Mouse (Mus musculus) stomach, postnatal 0 days (tissue): ENCODE data around the gene Patz1. TPM values are rescaled to one million over a fixed set of nuclear protein-coding genes. Genes with fewer than 3 reads are reported as not detected.

Experiments
- ATAC-seq: fragments of 200-750 bp; cut with Nextera tagmentation; 2 replicates; pipeline ENCODE4 v1.8.0; 2017; ENCODE audit not compliant: low FRiP score, low TSS enrichment
- DNase-seq: peaks from one replicate; pipeline ENCODE4 v3.0.0-alpha.2; 2016; ENCODE audit warnings: low spot score
- H3K27ac ChIP-seq: fragments of 300-500 bp; sonication (generic); replicated peaks from 2 replicates; pipeline ENCODE4 v1.5.1; 2014; ENCODE audit warnings: mild to moderate bottlenecking, control low read depth
- H3K27me3 ChIP-seq: fragments of 300-500 bp; sonication (generic); 2 replicates; pipeline ENCODE4 v1.6.1; 2014; ENCODE audit warnings: low read length; ENCODE audit not compliant: control insufficient read depth, insufficient read depth
- H3K36me3 ChIP-seq: fragments of 300-500 bp; sonication (generic); 2 replicates; pipeline ENCODE4 v1.6.1; 2014; ENCODE audit warnings: low read length, mixed read lengths; ENCODE audit not compliant: control insufficient read depth, insufficient read depth
- H3K4me1 ChIP-seq: fragments of 300-500 bp; sonication (generic); replicated peaks from 2 replicates; pipeline ENCODE4 v1.6.1; 2014; ENCODE audit warnings: antibody characterized with exemption; ENCODE audit not compliant: control insufficient read depth, insufficient read depth
- H3K4me2 ChIP-seq: fragments of 300-500 bp; sonication (generic); replicated peaks from 2 replicates; pipeline ENCODE4 v1.6.1; 2014; ENCODE audit warnings: low read depth, mild to moderate bottlenecking, control low read depth, moderate library complexity
- H3K4me3 ChIP-seq: fragments of 300-500 bp; sonication (generic); 2 replicates; pipeline ENCODE4 v1.5.1; 2014; ENCODE audit warnings: low read depth, low read length, control low read depth
- H3K9ac ChIP-seq: fragments of 300-500 bp; sonication (generic); 2 replicates; pipeline ENCODE4 v1.6.1; 2014; ENCODE audit warnings: mild to moderate bottlenecking, low read length, control low read depth, mixed read lengths
- H3K9me3 ChIP-seq: fragments of 300-500 bp; sonication (generic); 2 replicates; pipeline ENCODE4 v1.6.1; 2016; ENCODE audit warnings: low read length; ENCODE audit not compliant: control insufficient read depth
- CTCF ChIP-seq: IDR thresholded peaks from 2 replicates; pipeline ENCODE4 v1.5.1; 2016; ENCODE audit warnings: antibody characterized with exemption, low read depth, mild to moderate bottlenecking, moderate library complexity
- EP300 ChIP-seq: optimal IDR thresholded peaks from 2 replicates; pipeline ENCODE3; 2016; ENCODE audit warnings: antibody characterized with exemption
- WGBS: fragments of 180-500 bp; shearing (Covaris S2); extraction: QIAGEN DNeasy Blood & Tissue Kit; methylation state at CpG from one replicate; pipeline ENCODE4 v1.1.7; 2014; 5-methylcytosine and 5-hydroxymethylcytosine counted together
- polyA plus RNA-seq: library from polyadenylated mRNA; unstranded; fragments of >200 nt; fragmentation: Nextera tagmentation; extraction: Ambion mirVana; gene quantifications from 2 replicates; pipeline ENCODE4 v1.2.1, GENCODE M21; 2015

The Patz1 gene
- polyA plus RNA-seq, 1 experiment from 2014 or later: 12.2 TPM

DNA sequence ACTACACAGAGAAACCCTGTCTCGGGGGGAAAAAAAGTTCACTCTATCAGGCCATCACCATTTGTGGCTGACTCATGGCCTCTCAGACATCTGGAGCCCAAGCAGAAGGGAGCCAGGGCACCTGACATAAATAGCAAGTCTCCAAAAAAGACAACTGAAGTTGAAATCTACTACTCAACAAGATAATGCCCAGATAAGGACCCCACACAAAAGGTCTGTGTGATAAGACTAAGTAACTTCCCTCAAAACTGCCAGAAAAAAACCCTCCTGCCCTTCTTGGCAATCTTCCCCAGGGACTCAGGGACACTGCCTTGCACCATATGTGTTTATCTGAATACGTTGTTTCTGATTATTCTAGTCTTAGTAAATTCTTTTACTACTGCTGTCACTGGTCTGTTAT is 8.9 kb upstream of the Patz1 start:
- H3K4me3 ChIP-seq: no peak overlapping the region
- no peak for TF ChIP-seq CTCF
- no peak for TF ChIP-seq EP300
- DNase-seq: no peak
- H3K4me1 ChIP-seq: no peaks in the 10 kb centered on the region
- 73% methylated on average over 2 of the region's 2 CpGs for WGBS
- no peaks in the 10 kb centered on the region for H3K9me3 ChIP-seq
- no peak for ATAC-seq
- no peaks in the 10 kb centered on the region for H3K36me3 ChIP-seq
- H3K27me3 ChIP-seq: no peaks in the 10 kb centered on the region
- no peak overlapping the region for H3K27ac ChIP-seq
- no peak overlapping the region for H3K9ac ChIP-seq
- no peak overlapping the region for H3K4me2 ChIP-seq

DNA sequence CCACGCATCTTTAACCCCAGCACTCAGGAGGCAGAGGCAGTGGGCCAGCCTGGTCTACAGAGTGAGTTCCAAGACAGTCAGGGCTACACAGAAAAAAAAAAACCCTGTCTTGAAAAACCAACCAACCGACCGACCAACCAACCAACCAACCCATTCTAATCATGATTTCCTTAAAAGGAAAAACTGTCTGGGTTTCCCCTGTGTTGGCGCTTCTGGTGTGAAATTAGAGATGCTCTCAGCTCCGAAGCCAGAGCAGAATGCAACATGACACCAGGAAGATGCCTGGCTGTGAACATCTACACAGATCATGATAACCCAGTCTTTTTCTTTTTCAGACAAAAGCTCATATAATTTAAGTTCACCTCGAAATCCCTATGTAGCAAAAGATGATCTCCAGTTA is 5.8 kb upstream of the Patz1 start:
- Histone ChIP-seq H3K4me3 (no peak overlapping the region), H3K9ac (no peak overlapping the region), H3K9me3 (no peaks in the 10 kb centered on the region), H3K4me2 (no peak overlapping the region), H3K27ac (no peak overlapping the region), H3K36me3 (no peaks in the 10 kb centered on the region), H3K4me1 (no peaks in the 10 kb centered on the region), H3K27me3 (no peaks in the 10 kb centered on the region)
- TF ChIP-seq EP300: no peak
- TF ChIP-seq CTCF: no peak
- 75% methylated on average over 6 of the region's 6 CpGs for WGBS
- ATAC-seq: no peak
- no peak for DNase-seq

DNA sequence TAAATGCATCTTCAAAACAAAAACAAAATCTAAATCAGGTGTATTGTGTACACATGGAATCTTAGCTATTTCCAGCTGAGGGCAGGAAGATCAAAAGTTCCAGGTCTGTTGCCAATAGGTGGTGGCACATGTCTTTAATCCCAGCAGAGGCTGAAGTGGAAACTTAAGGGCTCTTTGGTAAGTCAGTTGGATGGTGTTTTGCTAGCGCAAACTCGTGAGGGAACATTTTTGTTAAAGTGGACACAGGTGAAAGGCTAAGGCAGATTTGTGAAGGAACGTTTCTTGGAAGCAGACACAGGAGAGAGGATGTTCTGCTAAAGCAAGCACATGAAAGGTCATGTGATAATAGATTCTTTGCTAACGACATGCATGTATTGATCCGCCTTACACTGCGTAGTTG is 5.0 kb upstream of the Patz1 start:
- H3K9me3 ChIP-seq: no peaks in the 10 kb centered on the region
- ATAC-seq (no peak), DNase-seq (no peak)
- WGBS: 88% methylated on average over 6 of the region's 6 CpGs
- TF ChIP-seq EP300: no peak
- no peak for TF ChIP-seq CTCF
- H3K36me3 ChIP-seq: no peaks in the 10 kb centered on the region
- no peaks in the 10 kb centered on the region for H3K27me3 ChIP-seq
- H3K4me2 ChIP-seq: no peak overlapping the region
- no peak overlapping the region for H3K27ac ChIP-seq
- H3K4me3 ChIP-seq: no peak overlapping the region
- H3K9ac ChIP-seq: no peak overlapping the region
- H3K4me1 ChIP-seq: no peaks in the 10 kb centered on the region

DNA sequence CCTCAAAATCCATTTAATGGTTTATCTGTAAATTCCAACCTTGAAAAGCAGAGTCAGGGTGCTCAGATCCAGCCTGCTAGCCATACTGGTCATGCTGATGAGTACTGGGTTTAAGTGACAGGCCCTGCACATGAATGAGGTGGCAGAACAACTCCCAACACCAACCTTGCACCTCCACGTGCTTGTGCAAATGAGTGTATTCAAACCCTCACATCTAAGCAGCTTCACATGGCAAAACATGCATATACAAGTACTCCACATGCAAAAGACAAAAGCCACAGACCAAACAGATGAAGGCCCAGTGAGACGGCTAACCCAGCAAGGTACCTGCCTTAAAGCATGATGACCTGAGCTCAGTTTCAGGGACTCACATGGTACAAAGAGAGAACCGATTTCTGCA is 2.7 kb upstream of the Patz1 start:
- 76% methylated on average over 3 of the region's 3 CpGs for WGBS
- Histone ChIP-seq H3K9ac (no peak overlapping the region), H3K4me3 (no peak overlapping the region), H3K27me3 (no peaks in the 10 kb centered on the region), H3K4me2 (no peak overlapping the region), H3K4me1 (no peaks in the 10 kb centered on the region), H3K9me3 (no peaks in the 10 kb centered on the region), H3K36me3 (no peaks in the 10 kb centered on the region), H3K27ac (no peak overlapping the region)
- no peak for ATAC-seq
- no peak for TF ChIP-seq EP300
- TF ChIP-seq CTCF: no peak
- DNase-seq: no peak

DNA sequence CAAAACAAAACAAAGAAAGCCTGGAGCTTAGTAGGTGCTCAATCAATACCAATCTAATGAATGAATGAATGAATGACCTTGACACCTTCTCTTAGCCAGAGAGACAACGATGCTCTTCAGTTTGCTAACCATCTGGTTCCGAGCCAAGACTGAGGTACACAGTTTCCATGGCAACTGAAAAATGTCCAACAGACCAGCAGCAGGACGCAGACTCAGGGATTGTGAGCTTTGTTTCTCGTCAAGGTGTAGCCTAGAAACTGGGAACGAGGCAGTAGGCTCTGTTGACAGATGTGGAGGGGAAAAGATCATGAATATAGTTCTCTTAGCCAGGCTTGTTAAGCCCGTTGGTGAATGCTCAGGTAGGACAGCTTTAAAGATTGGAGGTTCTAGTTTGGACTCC is 1.5 kb upstream of the Patz1 start:
- no peak overlapping the region for H3K4me2 ChIP-seq
- H3K27me3 ChIP-seq: no peaks in the 10 kb centered on the region
- TF ChIP-seq EP300: no peak
- TF ChIP-seq CTCF: no peak
- DNase-seq (no peak), ATAC-seq (no peak)
- WGBS: 28% methylated on average over 6 of the region's 6 CpGs
- no peak overlapping the region for H3K27ac ChIP-seq
- H3K9ac ChIP-seq: no peak overlapping the region
- no peaks in the 10 kb centered on the region for H3K4me1 ChIP-seq
- H3K9me3 ChIP-seq: no peaks in the 10 kb centered on the region
- no peaks in the 10 kb centered on the region for H3K36me3 ChIP-seq
- H3K4me3 ChIP-seq: no peak overlapping the region

DNA sequence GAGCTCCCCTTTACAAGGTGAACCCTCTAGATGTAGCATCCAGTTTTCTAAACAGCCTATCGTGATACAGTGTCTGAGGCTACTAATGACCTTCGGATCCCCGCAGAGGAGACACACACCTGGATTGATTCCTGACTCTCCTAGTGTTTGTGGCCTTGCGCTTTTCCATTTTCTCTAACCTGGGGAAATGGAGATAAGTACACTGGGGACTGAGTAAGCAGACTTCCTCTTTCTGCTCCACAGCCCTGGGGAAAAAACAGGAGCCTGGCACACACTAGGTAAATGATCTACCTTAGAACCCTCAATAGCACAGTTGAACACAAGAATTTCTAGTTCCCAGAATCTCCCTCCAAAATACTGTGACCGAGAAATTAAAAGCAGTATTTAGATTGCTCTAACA is 753 bp upstream of the Patz1 start:
- Histone ChIP-seq H3K27me3 (no peaks in the 10 kb centered on the region), H3K9me3 (no peaks in the 10 kb centered on the region), H3K4me3 (no peak overlapping the region), H3K9ac (no peak overlapping the region), H3K4me1 (peaks cover 4% of the 10 kb centered on the region), H3K4me2 (peak overlapping the region; percentile 100; the same call in 1 of the 2 replicates), H3K36me3 (no peaks in the 10 kb centered on the region), H3K27ac (no peak overlapping the region)
- WGBS: 60% methylated on average over 5 of the region's 5 CpGs
- no peak for DNase-seq
- ATAC-seq: no peak
- TF ChIP-seq EP300: no peak
- no peak for TF ChIP-seq CTCF
